Mouse (Mus musculus): ENCODE measurements around the gene Vwc2.

Vwc2 gene

GRCm38 (mm10) chr11:11242694-11243377 lies 128.8 kb downstream of the Vwc2 start:
- no peak for DNase-seq

DNA sequence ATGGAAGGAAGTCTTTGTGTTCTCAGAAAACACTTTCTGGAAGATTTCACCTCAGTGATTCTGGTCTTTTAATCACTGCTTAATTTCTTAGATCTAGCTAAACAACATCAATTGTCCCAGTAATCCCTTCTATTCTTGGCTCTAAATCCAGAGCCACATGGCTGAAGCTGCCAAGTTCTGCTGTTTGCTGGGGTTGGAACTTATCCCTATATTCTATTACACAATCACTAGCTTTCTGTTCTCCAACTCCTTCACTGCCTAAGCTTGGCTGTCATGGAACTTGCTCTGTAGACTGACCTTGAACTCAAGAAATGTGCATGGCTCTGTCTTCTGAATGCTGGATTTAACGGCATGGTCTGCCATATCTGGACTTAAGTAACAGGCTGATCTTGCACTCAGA lies 143.3 kb downstream of the Vwc2 start:
- DNase-seq, result no peak

DNA sequence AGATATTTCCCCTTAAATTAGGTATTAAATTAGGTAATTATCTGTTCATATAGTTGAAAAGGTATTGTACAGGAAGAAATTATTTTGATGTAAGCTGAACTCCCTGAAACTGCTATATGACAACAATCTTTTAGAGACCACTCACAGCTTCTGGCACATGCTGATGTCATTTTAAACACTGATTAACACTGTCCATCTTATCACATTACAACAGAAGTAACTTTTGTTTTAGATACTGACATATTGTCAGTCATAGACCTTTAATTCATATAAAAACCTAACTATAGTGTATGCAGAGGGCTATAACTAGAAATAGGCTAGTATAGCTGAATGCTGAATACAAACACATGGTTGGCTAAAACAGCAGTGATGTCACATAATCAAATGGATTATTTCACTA lies 166.1 kb downstream of the Vwc2 start:
- no peak for DNase-seq

DNA sequence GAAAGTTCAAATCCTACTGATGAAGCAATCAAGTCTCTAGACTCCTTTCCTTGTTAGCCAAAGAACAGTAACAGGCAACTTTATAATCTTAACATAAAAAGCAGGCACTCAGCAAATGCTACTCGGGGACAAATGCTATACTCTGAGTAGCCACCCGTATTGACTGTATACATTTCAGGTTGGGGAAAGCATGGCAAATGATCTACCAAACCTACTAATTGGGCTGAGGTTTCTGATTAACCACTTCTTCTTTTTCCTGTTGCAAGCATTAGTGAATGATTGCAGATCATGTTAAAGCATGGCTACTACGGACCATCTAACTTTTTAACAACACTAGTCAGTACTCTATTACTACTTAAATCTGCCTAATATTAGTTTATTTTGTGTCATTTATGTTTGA lies 169.5 kb downstream of the Vwc2 start:
- no peak for DNase-seq
